Comparison of ENCODE assay signal across 8 mouse cellular contexts in the genomic region with DNA sequence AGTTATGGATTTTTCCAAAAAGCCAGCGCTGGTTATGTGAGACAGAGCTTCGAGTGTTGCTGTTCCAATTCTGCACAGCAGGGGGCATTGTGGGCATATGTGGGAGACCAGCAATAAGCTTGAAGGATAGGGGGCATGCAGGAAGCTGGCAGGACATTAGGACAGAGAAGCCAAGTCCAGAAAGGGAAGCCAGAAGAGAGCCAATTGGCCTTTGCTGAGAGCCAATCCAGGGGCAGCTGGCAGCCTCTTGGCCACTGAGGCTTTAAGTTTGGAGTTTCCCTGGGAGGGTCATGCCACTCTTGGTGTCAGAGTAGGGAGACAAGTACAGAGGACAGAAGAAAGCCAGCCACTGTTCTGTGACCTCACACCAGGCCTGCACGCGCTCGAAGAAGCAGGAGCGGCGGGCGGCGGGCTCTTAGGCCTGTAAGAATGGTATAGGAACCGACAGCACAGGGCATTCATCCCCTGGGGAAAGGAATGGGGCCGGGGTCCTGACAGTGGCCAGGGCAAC. TPM values are rescaled to one million over a fixed set of nuclear protein-coding genes. Genes with fewer than 3 reads are reported as not detected.
A peak's percentile ranks its signal among the peaks of the same experiment; 100 is the strongest.
DNase-seq lines count a peak whose midpoint lies in the region; ATAC-seq lines count a peak whose summit lies in the region.

No protein-coding gene starts in this region.

- no peaks in the 10 kb centered on the region for H3K9me3 ChIP-seq in hindbrain, embryonic 15.5 days

- H3K9ac ChIP-seq in hindbrain, embryonic 15.5 days, result no peak overlapping the region

- no peaks in the 10 kb centered on the region for H3K27me3 ChIP-seq in hindbrain, embryonic 15.5 days

- 55% methylated on average over 11 of the region's 11 CpGs for WGBS in hindbrain, embryonic 15.5 days

- peak overlapping the region; percentile 75 for H3K27ac ChIP-seq in hindbrain, embryonic 15.5 days (replicated peaks)

- peaks cover 7% of the 10 kb centered on the region for H3K4me1 ChIP-seq in hindbrain, embryonic 15.5 days (replicated peaks)

- peak; percentile 64 for DNase-seq in T-cell, adult 2 months (ENCODE audit: low spot score)
- peak; percentile 87 to 93 for DNase-seq in cerebellum, postnatal 25 days
- peak; percentile 92 to 94 for DNase-seq in frontal cortex, postnatal 36 days (ENCODE audit: low spot score in 2 of 2)
- peak; percentile 88 to 92 for DNase-seq in layer of hippocampus, postnatal 36 days
- DNase-seq in lung, postnatal 25 days (ENCODE audit: low spot score), result peak; percentile 96
- DNase-seq in retina, postnatal 1 day, result peak; percentile 93
- peak; percentile 92 for DNase-seq in thymus, postnatal 4 days

- H3K36me3 ChIP-seq in hindbrain, embryonic 15.5 days, result no peaks in the 10 kb centered on the region

- peak; percentile 94 for ATAC-seq in hindbrain, embryonic 15.5 days (ENCODE audit: low FRiP score, low read depth)

- no peak overlapping the region for H3K4me3 ChIP-seq in hindbrain, embryonic 15.5 days

- no peak overlapping the region for H3K4me2 ChIP-seq in hindbrain, embryonic 15.5 days

RNA-seq across cellular contexts. Expression of a gene that starts 52.4 kb away (rescaled TPM):
- polyA plus RNA-seq in hindbrain, embryonic 15.5 days (2015; fragmentation: Nextera tagmentation; extraction: Ambion mirVana), result 21.4 and 22.9 TPM in 2 replicates
- total RNA-seq in layer of hippocampus, postnatal 36 days (2021), result 10 to 100 TPM; 13.6 to 14.1 TPM
